Mouse (Mus musculus) small intestine, adult 2 months (tissue): ENCODE results near the gene Grb10. TPM values are rescaled to one million over a fixed set of nuclear protein-coding genes. Genes with fewer than 3 reads are reported as not detected.
A peak's percentile ranks its signal among the peaks of the same experiment; 100 is the strongest.

Experiments
- H3K27ac ChIP-seq: fragments of 200-500 bp; 2 replicates; pipeline ENCODE4 v1.5.1; 2012; ENCODE audit warnings: low read depth, low read length, control low read depth, inconsistent platforms; ENCODE audit not compliant: insufficient read depth
- H3K27me3 ChIP-seq: fragments of 200-500 bp; 2 replicates; pipeline ENCODE4 v1.6.1; 2012; ENCODE audit warnings: mild to moderate bottlenecking, moderate library complexity, low read length, inconsistent platforms; ENCODE audit not compliant: control insufficient read depth, insufficient read depth
- H3K36me3 ChIP-seq: fragments of 200-500 bp; 2 replicates; pipeline ENCODE4 v1.6.1; 2012; ENCODE audit warnings: mild to moderate bottlenecking, low read length, control low read depth, inconsistent platforms; ENCODE audit not compliant: control insufficient read depth, insufficient read depth
- H3K4me1 ChIP-seq: fragments of 200-500 bp; 2 replicates; pipeline ENCODE4 v1.6.1; 2012; ENCODE audit warnings: low read length, inconsistent platforms, mixed read lengths; ENCODE audit not compliant: control insufficient read depth, insufficient read depth, insufficient read length
- H3K4me3 ChIP-seq: fragments of 200-500 bp; 2 replicates; pipeline ENCODE4 v1.5.1; 2012; ENCODE audit warnings: low read depth, mild to moderate bottlenecking, control low read depth, inconsistent platforms, low read length, moderate library complexity
- CTCF ChIP-seq: fragments of 200-500 bp; IDR thresholded peaks from 2 replicates; pipeline ENCODE4 v1.5.1; 2012; ENCODE audit warnings: low read depth, mild to moderate bottlenecking, control low read depth, inconsistent platforms, low read length, moderate library complexity, mixed read lengths; ENCODE audit not compliant: insufficient replicate concordance, insufficient read length; ENCODE audit errors: extremely low read depth
- POLR2A ChIP-seq: fragments of 200-500 bp; IDR thresholded peaks from 2 replicates; pipeline ENCODE4 v1.6.1; 2012; ENCODE audit warnings: low read depth, mild to moderate bottlenecking, control low read depth, inconsistent platforms, low read length, moderate library complexity
- WGBS: fragments of 180-500 bp; shearing (Covaris S2); methylation state at CpG from one replicate; pipeline ENCODE4 v1.1.7; 2018; 5-methylcytosine and 5-hydroxymethylcytosine counted together
- polyA plus RNA-seq: library from polyadenylated mRNA; depleted of rRNA; stranded (reverse); fragments of >200 nt; gene quantifications from 2 replicates; pipeline ENCODE4 v1.2.3, GENCODE M21; 2012

Gene Grb10
- polyA plus RNA-seq, 1 experiment: 2.5 TPM

DNA sequence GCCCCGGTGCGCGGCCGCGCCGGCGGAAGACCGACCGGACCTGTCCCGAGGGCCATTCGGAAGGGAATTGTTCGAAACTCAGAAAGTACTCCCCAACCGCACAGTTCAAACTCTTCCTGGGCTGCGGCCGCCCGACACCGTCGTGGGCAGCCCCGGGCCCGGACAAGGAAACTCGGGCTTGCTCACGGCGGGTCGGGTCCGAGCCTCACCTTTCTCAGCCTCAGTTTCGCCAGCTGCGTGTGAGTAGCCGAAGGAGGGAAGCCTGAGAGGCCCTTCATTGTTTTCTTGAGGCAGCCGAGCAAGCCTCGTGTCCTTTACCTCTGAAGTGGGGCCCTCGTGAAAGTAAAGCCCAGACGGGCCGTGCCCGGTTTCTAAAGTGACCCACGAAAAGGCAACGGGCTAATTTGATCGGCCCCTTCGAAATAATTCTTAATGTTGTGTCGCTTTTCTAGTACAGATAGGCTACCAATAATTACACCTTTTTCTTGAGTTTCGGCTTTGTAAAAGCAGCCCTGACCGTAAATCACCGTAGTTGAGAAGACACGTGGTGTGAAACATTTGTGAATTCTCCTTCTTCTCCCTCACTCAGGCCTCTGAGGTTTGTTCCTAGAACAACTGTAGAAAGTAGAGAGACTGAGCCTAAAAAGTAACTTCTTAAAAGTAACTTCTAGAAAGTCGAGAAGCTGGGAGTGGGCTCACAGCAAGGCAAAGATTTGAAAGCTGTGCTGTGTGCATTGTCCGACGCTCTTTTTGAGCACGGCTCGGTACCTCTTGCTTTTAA is 604 bp downstream of the Grb10 start:
- TF ChIP-seq CTCF: no peak
- TF ChIP-seq POLR2A: no peak

GRCm38 (mm10) chr11:12037075-12037686 is 1.3 kb downstream of the Grb10 start:
- H3K36me3 ChIP-seq: no peaks in the 10 kb centered on the region
- TF ChIP-seq POLR2A (no peak), CTCF (no peak)
- peaks cover 41% of the 10 kb centered on the region for H3K27me3 ChIP-seq
- peak overlapping the region; percentile 70 for H3K4me3 ChIP-seq
- H3K4me1 ChIP-seq: no peaks in the 10 kb centered on the region
- WGBS: 2% methylated on average over 72 of the region's 93 CpGs
- H3K27ac ChIP-seq: no peak overlapping the region

More for the DNA sequence above, 604 bp downstream of the Grb10 start:
- Histone ChIP-seq H3K27me3 (peaks cover 42% of the 10 kb centered on the region), H3K4me1 (no peaks in the 10 kb centered on the region), H3K27ac (no peak overlapping the region), H3K4me3 (peak overlapping the region; percentile 64), H3K36me3 (no peaks in the 10 kb centered on the region)
- 13% methylated on average over 48 of the region's 48 CpGs for WGBS

DNA sequence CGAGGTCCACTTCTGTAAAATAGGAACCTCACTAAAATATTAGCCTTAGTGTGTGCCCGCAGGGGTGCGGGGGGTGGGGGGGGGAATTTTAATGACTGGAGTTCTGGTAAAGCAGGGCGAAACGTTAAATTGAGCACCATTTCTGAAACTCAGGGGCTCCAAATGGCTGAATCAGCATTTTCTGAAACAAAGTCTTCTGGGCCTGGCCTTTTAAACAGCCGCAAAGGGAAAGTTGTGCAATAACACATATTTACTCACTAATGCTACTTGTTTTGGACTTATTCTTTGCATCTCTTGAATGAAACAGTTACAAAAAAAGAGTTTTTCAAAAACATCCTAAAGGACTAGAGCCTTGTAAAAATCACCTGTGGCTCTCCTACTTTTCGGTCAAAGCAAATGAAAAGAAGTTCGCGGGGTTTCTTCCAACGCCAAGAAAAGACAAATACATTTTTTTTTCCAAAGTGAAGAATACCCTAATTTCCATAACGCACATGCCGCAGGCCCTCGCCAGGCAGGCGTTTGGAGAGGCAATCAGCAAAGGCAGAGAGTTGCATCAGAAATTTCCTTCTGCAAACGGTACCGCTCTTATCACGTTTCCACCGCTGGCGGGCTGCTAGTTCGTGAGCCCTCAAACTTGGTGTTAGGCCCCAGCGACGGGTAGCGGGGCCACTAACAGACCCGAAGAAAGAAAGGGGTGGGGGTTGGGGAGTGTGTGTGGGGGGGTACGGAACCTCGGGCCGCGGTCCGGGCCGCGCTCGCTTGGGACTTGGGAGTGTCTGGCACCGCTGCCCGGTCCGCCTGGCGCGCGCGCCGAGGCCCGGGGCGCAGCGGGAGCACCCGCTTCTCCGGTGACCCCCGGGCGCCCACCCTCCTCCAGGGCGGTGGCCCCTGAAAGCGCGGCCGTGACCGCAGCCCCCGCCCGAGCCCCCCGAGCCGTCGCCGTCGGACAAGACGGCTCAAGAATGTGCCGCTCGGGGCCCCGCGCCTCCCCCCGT is 2.3 kb downstream of the Grb10 start:
- H3K27me3 ChIP-seq: peaks cover 41% of the 10 kb centered on the region
- no peaks in the 10 kb centered on the region for H3K4me1 ChIP-seq
- H3K27ac ChIP-seq: no peak overlapping the region
- WGBS: 7% methylated on average over 64 of the region's 65 CpGs
- H3K4me3 ChIP-seq: peak overlapping the region; percentile 70
- TF ChIP-seq CTCF (no peak), POLR2A (no peak)
- no peaks in the 10 kb centered on the region for H3K36me3 ChIP-seq

- Histone ChIP-seq H3K27me3 (peaks cover 37% of the 10 kb centered on the region), H3K27ac (no peak overlapping the region), H3K36me3 (no peaks in the 10 kb centered on the region), H3K4me1 (no peaks in the 10 kb centered on the region), H3K4me3 (no peak overlapping the region)
- TF ChIP-seq POLR2A: no peak
- no peak for TF ChIP-seq CTCF
- 46% methylated on average over 12 of the region's 12 CpGs for WGBS
These were observed 3.2 kb downstream of the Grb10 start for GRCm38 (mm10) chr11:12035324-12035723.

DNA sequence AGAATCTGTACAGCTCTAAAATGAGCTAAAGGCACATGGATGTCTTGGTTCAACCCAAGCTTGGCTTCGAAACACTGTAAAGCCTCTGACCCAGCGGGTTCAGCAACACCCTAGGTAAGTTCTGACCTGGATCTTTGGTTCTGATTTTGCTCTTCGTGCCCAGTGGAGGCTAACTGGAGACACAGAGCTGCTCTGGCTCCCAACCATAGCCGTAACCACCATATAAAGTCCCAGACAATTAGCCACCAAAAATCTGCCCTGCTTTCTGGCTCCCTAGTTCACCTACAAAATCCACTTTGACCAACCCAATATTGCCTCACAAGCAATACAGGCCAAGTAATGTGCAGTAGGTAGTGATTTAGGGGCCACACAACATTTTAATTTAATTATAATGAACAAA is 3.7 kb downstream of the Grb10 start:
- Histone ChIP-seq H3K27ac (no peak overlapping the region), H3K27me3 (peaks cover 37% of the 10 kb centered on the region)

DNA sequence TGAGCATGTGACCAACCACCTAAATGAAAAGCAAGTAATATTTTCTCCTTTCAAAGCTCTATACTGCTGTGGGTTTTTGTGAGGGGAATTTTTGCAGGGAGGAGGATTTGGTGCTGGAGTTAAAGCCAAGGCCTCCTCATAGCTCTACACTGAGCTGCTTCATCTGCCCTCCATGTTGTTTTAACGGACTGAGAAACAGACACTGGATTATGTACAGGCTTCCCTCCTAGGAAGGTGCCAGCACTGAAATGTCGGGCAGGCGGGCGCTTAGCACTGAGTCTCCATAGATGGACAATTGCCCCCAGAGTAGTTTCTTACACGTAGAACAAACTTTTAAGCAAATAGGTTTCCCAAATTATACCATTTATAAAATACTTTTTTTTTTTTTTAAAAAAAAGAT is 4.1 kb downstream of the Grb10 start:
- Histone ChIP-seq H3K27ac (no peak overlapping the region), H3K4me1 (no peaks in the 10 kb centered on the region), H3K36me3 (no peaks in the 10 kb centered on the region), H3K4me3 (no peak overlapping the region), H3K27me3 (peaks cover 38% of the 10 kb centered on the region)
- TF ChIP-seq POLR2A (no peak), CTCF (no peak)
- 70% methylated on average over 5 of the region's 5 CpGs for WGBS

More for the DNA sequence above, 3.7 kb downstream of the Grb10 start:
- no peak overlapping the region for H3K4me3 ChIP-seq
- whole genome bisulfite sequencing: 81% methylated on average over 4 of the region's 4 CpGs
- H3K4me1 ChIP-seq: no peaks in the 10 kb centered on the region
- H3K36me3 ChIP-seq: no peaks in the 10 kb centered on the region
- TF ChIP-seq POLR2A (no peak), CTCF (no peak)
